ENCODE assay signal across 23 mouse cellular contexts in the genomic region with DNA sequence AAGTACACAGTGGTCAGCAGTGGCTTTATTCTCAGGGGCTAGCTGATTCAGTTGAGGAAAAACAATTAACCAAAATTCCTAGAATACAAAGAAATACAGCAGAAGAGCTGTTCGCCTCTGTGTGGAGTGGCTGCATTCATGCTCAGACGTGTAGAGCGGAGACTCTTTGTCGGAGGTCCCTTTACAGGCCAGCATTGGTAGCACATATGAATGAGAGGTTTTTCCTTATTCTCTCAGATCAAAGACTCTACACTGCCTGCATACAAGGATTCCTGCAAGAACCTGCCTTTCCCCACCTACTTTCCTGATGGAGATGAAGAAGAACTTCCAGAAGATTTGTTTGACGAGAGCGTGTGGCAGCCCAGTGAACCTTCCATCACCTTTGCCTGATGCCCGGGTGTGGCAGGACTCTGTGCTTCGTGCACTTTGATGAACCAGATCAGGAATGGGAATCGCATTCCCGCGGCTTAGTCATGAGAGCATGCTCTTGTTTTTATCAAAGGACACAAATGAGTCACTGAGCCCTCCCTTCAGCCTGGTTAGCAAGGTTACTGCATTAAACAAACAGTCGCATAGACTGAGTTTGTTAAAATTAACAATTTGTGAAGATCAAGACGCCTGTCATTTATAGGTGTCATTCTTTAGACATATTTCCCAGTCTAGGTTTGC. TPM values are rescaled to one million over a fixed set of nuclear protein-coding genes. Genes with fewer than 3 reads are reported as not detected.
A peak's percentile ranks its signal among the peaks of the same experiment; 100 is the strongest.
DNase-seq lines count a peak whose midpoint lies in the region; ATAC-seq and TF ChIP-seq lines count a peak whose summit lies in the region.
"Had no signal": no experiment of that assay in that cellular context is flagged by ENCODE, and none has a peak within 500 bp of the region (broad histone marks: within the 10 kb centered on the region; RNA-seq: fewer than 3 reads in every experiment).

No protein-coding gene starts in this region.

- H3K4me1 ChIP-seq in olfactory bulb, adult 2 months (ENCODE audit: control insufficient read depth, insufficient read depth, low read length): peaks cover 10% of the 10 kb centered on the region
- H3K4me1 ChIP-seq: hindbrain, embryonic 10.5 days; limb, embryonic 12.5 days; liver, embryonic 12.5 days; midbrain, embryonic 12.5 days; stomach, embryonic 15.5 days had no signal

- no peak for TF ChIP-seq POLR2A in olfactory bulb, adult 2 months (IDR thresholded peaks at IDR 0.05; ENCODE audit: insufficient read depth, low read depth, low read length)

- no peak overlapping the region for H3K4me3 ChIP-seq in olfactory bulb, adult 2 months (ENCODE audit: insufficient read depth, low read depth, low read length)
- H3K4me3 ChIP-seq: hindbrain, embryonic 10.5 days; limb, embryonic 12.5 days; liver, embryonic 12.5 days; midbrain, embryonic 12.5 days; stomach, embryonic 15.5 days had no signal

- peak; percentile 33 for DNase-seq in 3T3-L1 (ENCODE audit: low read depth, low spot score)
- DNase-seq in Muller cell, postnatal 12 days (ENCODE audit: inconsistent ontology term): peak; percentile 80
- peak; percentile 59 for DNase-seq in adrenal gland, adult 8-10 months
- DNase-seq in ovary, adult 18-20 months (ENCODE audit: low spot score): no peak
- no peak for DNase-seq in testis, postnatal 10 days (ENCODE audit: low spot score)
- DNase-seq: cerebellum, adult 8-10 months; cerebellum, postnatal 36 days; kidney, adult 9 months; kidney, postnatal 14 days; lung, adult 18-20 months; lung, postnatal 10 days; retina, postnatal 1 day; right cerebral cortex, postnatal 4 days had no signal

- no peak for TF ChIP-seq CTCF in olfactory bulb, adult 2 months (IDR thresholded peaks at IDR 0.05; ENCODE audit: insufficient read depth, low read depth, low read length)

- 67% methylated on average over 13 of the region's 13 CpGs for WGBS in olfactory bulb, adult 2 months

- peak overlapping the region; percentile 19; the same call in 1 of the 2 replicates for H3K27ac ChIP-seq in olfactory bulb, adult 2 months (ENCODE audit: insufficient read depth, low read depth, low read length)
- H3K27ac ChIP-seq: hindbrain, embryonic 10.5 days; limb, embryonic 12.5 days; liver, embryonic 12.5 days; midbrain, embryonic 12.5 days; stomach, embryonic 15.5 days had no signal

- no peak for ATAC-seq in erythroblast, adult 5-6 weeks (replicated peaks; ENCODE audit: low FRiP score, poor library complexity, severe bottlenecking)
- ATAC-seq: forebrain, embryonic 14.5 days; hindbrain, embryonic 16.5 days; intestine, embryonic 16.5 days; liver, embryonic 12.5 days had no signal

RNA-seq across cellular contexts. Expression of a gene that starts 23.9 kb away (rescaled TPM):
- total RNA-seq in adrenal gland, adult 8-10 months (2022): 10 to 100 TPM; 68.3 to 89.2 (median 82.2) TPM
- polyA plus RNA-seq in olfactory bulb, adult 2 months (2012; ENCODE audit: insufficient read depth, insufficient read length, low replicate concordance, missing spikeins): 121 and 370 TPM in 2 replicates
- total RNA-seq in erythroblast, adult 5-6 weeks (2015; ENCODE audit: low replicate concordance): 16.5 and 32.0 TPM in 2 replicates
- total RNA-seq in erythroblast, adult 5-6 weeks (2017; ENCODE audit: low replicate concordance): 19.8 and 22.4 TPM in 2 replicates

RNA-seq across cellular contexts. Expression of a gene that starts 54.7 kb away (rescaled TPM):
- total RNA-seq in adrenal gland, adult 8-10 months (2022): 10 to 100 TPM; 17.2 to 29.5 (median 22.6) TPM
- polyA plus RNA-seq in olfactory bulb, adult 2 months (2012; ENCODE audit: insufficient read depth, insufficient read length, low replicate concordance, missing spikeins): not detected in 2 replicates
- 1.9 and 12.7 TPM in 2 replicates for total RNA-seq in erythroblast, adult 5-6 weeks (2015; ENCODE audit: low replicate concordance)
- total RNA-seq in erythroblast, adult 5-6 weeks (2017; ENCODE audit: low replicate concordance): 0.51 and 1.3 TPM in 2 replicates

Comparison
In these comparisons a context has a peak if more than half of its experiments do, and no peak if none do; other contexts are left out.
1. DNase-seq: peak in 3T3-L1 (single experiment), Muller cell, postnatal 12 days (single experiment) and adrenal gland, adult 8-10 months (single experiment); none in ovary, adult 18-20 months (single experiment) and testis, postnatal 10 days (single experiment).